Mouse (Mus musculus) limb, embryonic 12.5 days (tissue): ENCODE results near the gene A930017K11Rik. TPM values are rescaled to one million over a fixed set of nuclear protein-coding genes. Genes with fewer than 3 reads are reported as not detected.
A peak's percentile ranks its signal among the peaks of the same experiment; 100 is the strongest.

Source experiments
- ATAC-seq: fragments of 200-750 bp; cut with Nextera tagmentation; 2 replicates; pipeline ENCODE4 v1.8.0; 2017; ENCODE audit warnings: low read depth, moderate TSS enrichment; ENCODE audit not compliant: insufficient number of reproducible peaks, insufficient read depth, low FRiP score, low TSS enrichment
- H3K27ac ChIP-seq: fragments of 300-500 bp; sonication (generic); 2 replicates; pipeline ENCODE4 v1.5.1; 2016; ENCODE audit warnings: mild to moderate bottlenecking, moderate library complexity
- H3K27me3 ChIP-seq: fragments of 300-500 bp; sonication (generic); 2 replicates; pipeline ENCODE4 v1.6.1; 2016; ENCODE audit warnings: mild to moderate bottlenecking, moderate library complexity
- H3K36me3 ChIP-seq: fragments of 300-500 bp; sonication (generic); 2 replicates; pipeline ENCODE4 v1.6.1; 2016; ENCODE audit warnings: mild to moderate bottlenecking, moderate library complexity
- H3K4me1 ChIP-seq: fragments of 300-500 bp; sonication (generic); replicated peaks from 2 replicates; pipeline ENCODE4 v1.6.1; 2016
- H3K4me2 ChIP-seq: fragments of 300-500 bp; sonication (generic); 2 replicates; pipeline ENCODE4 v1.6.1; 2016; ENCODE audit warnings: mild to moderate bottlenecking, moderate library complexity
- H3K4me3 ChIP-seq: fragments of 300-500 bp; sonication (generic); replicated peaks from 2 replicates; pipeline ENCODE4 v1.5.1; 2016; ENCODE audit warnings: mild to moderate bottlenecking
- H3K9ac ChIP-seq: fragments of 300-500 bp; sonication (generic); replicated peaks from 2 replicates; pipeline ENCODE4 v1.6.1; 2016; ENCODE audit warnings: mild to moderate bottlenecking, moderate library complexity
- H3K9me3 ChIP-seq: fragments of 300-500 bp; sonication (generic); 2 replicates; pipeline ENCODE4 v1.6.1; 2016; ENCODE audit warnings: mild to moderate bottlenecking, moderate library complexity
- WGBS: fragments of 180-500 bp; shearing (Covaris S2); methylation state at CpG from one replicate; pipeline ENCODE4 v1.1.7; 2016; 5-methylcytosine and 5-hydroxymethylcytosine counted together
- polyA plus RNA-seq: library from polyadenylated mRNA; unstranded; fragments of >200 nt; fragmentation: Nextera tagmentation; extraction: Ambion mirVana; gene quantifications from 2 replicates; pipeline ENCODE4 v1.2.1, GENCODE M21; 2016

The A930017K11Rik gene
- polyA plus RNA-seq, 1 experiment from 2014 or later: 0.10 TPM

DNA sequence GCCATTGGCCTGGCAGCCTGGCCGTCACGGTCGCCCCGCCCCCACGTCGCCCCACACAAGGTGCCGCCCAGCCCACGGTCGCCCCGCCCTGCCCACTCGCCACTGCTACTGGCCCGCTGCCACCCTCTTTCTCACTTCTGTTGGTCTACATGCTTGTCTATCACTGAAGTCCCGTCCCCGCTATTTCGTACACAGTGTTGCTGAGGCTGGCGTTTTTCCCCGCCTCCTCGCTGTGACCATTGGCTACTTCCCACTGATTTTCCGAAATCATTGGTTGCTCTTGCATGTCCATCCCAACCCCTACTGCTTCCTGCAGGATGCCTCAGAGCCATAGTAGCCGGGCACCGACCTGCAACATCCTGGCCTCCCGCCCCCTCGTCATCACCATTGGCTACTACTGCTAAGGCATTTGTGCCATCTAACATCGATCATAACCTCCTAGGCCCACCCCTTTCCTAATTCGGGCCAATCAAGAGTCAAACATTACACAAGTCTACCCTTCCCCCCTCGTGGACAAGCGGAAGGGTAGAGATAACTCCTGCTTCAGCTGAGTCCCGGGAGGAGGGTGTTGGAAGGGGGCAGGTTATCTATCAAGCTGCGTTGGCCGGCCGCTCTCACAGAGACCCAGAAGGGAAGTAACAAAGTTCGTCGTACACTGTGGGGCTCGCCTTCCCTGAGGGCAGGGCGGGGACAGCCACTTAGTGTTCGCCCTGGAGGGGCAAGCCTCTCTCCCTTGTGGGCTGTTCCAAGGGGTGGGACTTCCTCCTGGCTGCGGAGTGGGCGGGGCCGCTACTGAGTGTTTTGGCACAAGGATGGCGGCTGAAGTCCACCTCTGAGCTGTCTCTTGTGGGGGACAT is 32.4 kb downstream of the A930017K11Rik start:
- H3K27me3 ChIP-seq: no peaks in the 10 kb centered on the region
- ATAC-seq: peak; percentile 98
- peak overlapping the region; percentile 96 for H3K4me3 ChIP-seq
- peak overlapping the region; percentile 87 for H3K9ac ChIP-seq
- H3K4me2 ChIP-seq: peak overlapping the region; percentile 91
- no peaks in the 10 kb centered on the region for H3K9me3 ChIP-seq
- 1% methylated on average over 34 of the region's 40 CpGs for WGBS
- H3K4me1 ChIP-seq: peaks cover 25% of the 10 kb centered on the region
- H3K27ac ChIP-seq: peak overlapping the region; percentile 92
- H3K36me3 ChIP-seq: peaks cover 12% of the 10 kb centered on the region; the same call in 1 of the 2 replicates

DNA sequence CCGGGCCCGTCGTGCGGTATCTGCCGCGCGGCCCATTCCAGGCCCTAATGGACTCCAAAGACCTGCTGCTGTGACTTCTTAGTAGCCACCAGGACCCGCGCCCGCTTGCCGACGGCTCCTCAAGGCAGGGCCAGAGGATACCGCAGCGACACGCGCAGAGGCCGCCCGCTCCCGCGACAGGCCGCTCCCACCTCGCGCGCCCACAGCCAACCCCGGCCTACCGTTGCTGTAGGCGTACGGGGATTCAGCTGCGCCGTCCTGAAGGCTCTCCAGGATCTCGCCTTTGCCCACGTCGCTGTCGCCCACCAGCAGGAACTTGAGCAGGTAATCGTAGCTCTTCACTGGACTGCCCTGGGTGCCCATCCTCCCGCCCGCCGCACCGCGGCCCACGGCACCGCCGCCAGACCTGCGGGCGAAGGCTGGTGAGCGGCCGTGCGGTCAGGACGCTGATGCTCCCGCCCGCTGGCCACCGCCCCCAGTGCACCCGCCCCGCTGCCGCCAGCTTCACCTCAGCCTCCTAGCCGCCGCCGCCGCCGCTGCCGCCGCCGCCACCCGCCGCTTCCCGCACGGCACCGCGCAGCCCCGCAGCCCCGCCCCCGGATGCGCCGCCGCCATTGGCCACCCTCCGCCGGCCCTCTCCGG is 33.1 kb downstream of the A930017K11Rik start, which contains the start of gene Rab40c:
Gene Rab40c, minus strand, starts transcription at position 584 of the 642 bp plus-strand sequence.
- under 1% methylated on average over 52 of the region's 78 CpGs for WGBS
- Histone ChIP-seq H3K4me2 (peak within 1 kb of the TSS; percentile 91), H3K9ac (peak within 1 kb of the TSS; percentile 87), H3K4me1 (peaks cover 25% of the 10 kb centered on the region), H3K36me3 (peaks cover 12% of the 10 kb centered on the region), H3K4me3 (peak within 1 kb of the TSS; percentile 96), H3K27me3 (no peaks in the 10 kb centered on the region), H3K9me3 (no peaks in the 10 kb centered on the region), H3K27ac (peak within 1 kb of the TSS; percentile 92)
- no peak for ATAC-seq

DNA sequence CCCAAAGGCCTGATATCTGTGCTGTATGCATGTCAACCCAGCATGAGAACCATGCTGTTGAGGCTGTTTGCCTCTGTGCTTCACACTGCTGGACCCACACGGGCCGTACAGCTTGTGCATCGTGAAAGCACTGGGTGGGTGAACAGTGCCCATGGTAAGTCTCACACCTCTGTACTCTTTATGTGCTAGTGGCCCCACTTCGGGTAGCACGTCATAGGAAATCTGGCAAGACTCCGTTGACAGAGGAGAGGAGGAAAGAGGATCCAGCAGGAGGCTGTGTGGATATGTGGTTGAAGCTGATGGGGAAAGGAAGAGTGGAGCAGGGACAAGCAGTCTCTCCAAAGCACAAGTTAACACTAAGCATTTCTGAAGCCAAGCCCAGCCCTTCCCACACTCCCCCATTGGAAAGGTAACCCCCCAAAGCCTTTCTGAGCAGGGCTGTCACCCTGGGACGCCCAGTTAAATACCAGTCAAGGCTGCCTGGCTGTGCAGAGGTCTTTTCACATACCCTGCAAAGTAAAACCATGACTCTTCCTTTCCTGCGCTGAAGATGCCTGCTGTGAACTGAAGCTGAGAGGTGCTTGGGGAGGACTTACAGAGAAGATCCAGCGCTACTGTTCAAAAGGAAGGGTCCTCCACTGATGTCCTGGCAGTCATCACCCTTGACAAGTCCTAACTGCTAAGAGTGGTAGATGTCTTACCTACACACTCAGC is 34.2 kb downstream of the A930017K11Rik start:
- 80% methylated on average over 9 of the region's 9 CpGs for WGBS
- peaks cover 19% of the 10 kb centered on the region for H3K36me3 ChIP-seq
- H3K4me2 ChIP-seq: peak overlapping the region; percentile 91
- peak overlapping the region; percentile 87 for H3K9ac ChIP-seq
- H3K4me1 ChIP-seq: peaks cover 25% of the 10 kb centered on the region
- H3K27me3 ChIP-seq: no peaks in the 10 kb centered on the region
- no peak overlapping the region for H3K27ac ChIP-seq
- ATAC-seq: no peak
- H3K9me3 ChIP-seq: no peaks in the 10 kb centered on the region
- H3K4me3 ChIP-seq: peak overlapping the region; percentile 96

- H3K4me3 ChIP-seq: no peak overlapping the region
- peaks cover 25% of the 10 kb centered on the region for H3K4me1 ChIP-seq
- peaks cover 22% of the 10 kb centered on the region for H3K36me3 ChIP-seq
- H3K27ac ChIP-seq: no peak overlapping the region
- H3K4me2 ChIP-seq: no peak overlapping the region
- no peak overlapping the region for H3K9ac ChIP-seq
- H3K27me3 ChIP-seq: no peaks in the 10 kb centered on the region
- WGBS: 84% methylated on average over 8 of the region's 8 CpGs
- no peak for ATAC-seq
- H3K9me3 ChIP-seq: no peaks in the 10 kb centered on the region
These were observed 35.3 kb downstream of the A930017K11Rik start for GRCm38 (mm10) chr17:25916931-25917647.

DNA sequence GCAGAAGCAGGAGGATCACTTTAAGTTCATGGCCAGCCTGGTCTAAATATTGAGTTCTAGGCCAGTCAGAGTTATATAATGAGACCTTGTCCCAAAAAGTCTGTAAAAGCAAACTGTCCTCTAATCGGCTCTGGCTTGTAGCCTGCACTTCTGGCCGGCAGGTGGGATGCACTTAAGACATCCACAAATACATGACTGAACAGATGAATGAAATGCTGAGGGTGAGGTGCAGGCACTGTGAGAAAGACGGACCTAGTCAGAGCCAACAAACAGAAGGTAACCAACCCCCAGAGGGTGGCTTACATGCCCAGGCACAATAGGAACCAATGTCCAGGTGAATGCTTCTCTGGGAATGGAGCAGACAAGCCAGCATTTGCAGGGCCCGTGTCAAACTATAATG is 38.1 kb downstream of the A930017K11Rik start:
- Histone ChIP-seq H3K9ac (no peak overlapping the region), H3K27me3 (no peaks in the 10 kb centered on the region), H3K4me1 (peaks cover 16% of the 10 kb centered on the region), H3K27ac (no peak overlapping the region), H3K36me3 (peaks cover 33% of the 10 kb centered on the region), H3K4me2 (no peak overlapping the region), H3K9me3 (no peaks in the 10 kb centered on the region), H3K4me3 (no peak overlapping the region)
- no peak for ATAC-seq
- WGBS: 89% methylated on average over 4 of the region's 4 CpGs

DNA sequence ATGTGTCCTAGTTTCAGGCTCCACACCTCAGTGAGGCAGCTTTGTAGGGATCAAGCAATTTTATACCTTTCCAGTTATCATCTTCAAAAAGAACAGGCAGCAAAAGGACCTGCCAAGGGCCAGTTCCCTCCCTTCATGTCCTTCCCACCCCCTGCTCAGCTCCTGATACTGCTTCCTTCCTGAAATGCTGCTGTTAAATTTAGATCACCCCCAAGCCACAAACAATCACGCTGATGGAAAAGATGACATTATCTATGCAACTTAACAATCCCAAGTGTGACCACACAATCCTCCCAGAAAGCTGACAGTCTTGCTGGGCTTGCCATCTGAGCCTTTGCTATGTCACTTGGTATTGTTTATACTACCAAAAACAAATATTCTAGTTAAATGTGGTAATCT is 38.5 kb downstream of the A930017K11Rik start:
- H3K9ac ChIP-seq: no peak overlapping the region
- ATAC-seq: no peak
- WGBS: 76% methylated on average over 1 of the region's 1 CpGs
- H3K27me3 ChIP-seq: no peaks in the 10 kb centered on the region
- H3K4me1 ChIP-seq: peaks cover 15% of the 10 kb centered on the region
- no peaks in the 10 kb centered on the region for H3K9me3 ChIP-seq
- H3K36me3 ChIP-seq: peaks cover 33% of the 10 kb centered on the region
- H3K4me2 ChIP-seq: no peak overlapping the region
- H3K27ac ChIP-seq: no peak overlapping the region
- H3K4me3 ChIP-seq: no peak overlapping the region

DNA sequence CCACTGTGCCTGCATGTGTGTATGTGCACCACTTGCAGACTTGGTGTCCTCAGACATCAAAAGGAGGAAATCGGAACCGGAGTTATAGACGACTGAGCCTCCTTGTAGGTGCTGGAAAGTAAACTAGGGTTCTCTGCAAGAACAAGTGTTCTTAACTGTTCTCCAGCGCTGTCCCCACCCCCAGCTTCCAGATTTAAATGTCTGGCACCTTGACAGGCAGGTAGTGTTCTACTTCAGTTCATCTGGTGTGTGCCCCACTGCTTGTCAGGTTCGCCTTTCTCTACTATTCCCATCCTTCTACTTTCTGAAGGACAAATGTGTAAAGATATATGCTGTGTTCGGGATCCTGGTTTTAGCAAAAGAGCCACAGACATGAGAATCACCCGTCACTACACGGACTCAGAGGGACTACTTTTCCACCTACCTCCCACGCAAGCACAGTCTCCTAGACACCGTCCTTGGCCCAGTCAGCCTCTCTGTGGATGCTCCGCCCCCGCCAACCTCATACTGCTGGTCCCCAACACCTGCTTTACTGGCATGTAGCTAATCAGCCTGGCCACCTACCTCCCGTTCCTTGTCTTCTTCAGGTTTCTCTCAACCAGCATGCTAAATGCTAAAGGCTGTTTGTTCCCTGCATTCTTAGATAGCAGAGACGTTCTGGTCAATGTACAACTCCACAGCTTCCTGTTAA is 39.0 kb downstream of the A930017K11Rik start:
- WGBS: 90% methylated on average over 14 of the region's 14 CpGs
- no peak overlapping the region for H3K4me2 ChIP-seq
- no peaks in the 10 kb centered on the region for H3K9me3 ChIP-seq
- H3K4me3 ChIP-seq: no peak overlapping the region
- no peak for ATAC-seq
- no peak overlapping the region for H3K27ac ChIP-seq
- H3K9ac ChIP-seq: no peak overlapping the region
- H3K36me3 ChIP-seq: peaks cover 33% of the 10 kb centered on the region
- H3K4me1 ChIP-seq: peaks cover 9% of the 10 kb centered on the region
- no peaks in the 10 kb centered on the region for H3K27me3 ChIP-seq

GRCm38 (mm10) chr17:25911816-25912215 is 40.5 kb downstream of the A930017K11Rik start:
- Histone ChIP-seq H3K4me1 (no peaks in the 10 kb centered on the region), H3K36me3 (peaks cover 28% of the 10 kb centered on the region), H3K4me2 (no peak overlapping the region), H3K9ac (no peak overlapping the region), H3K4me3 (no peak overlapping the region), H3K27me3 (no peaks in the 10 kb centered on the region), H3K27ac (no peak overlapping the region), H3K9me3 (no peaks in the 10 kb centered on the region)
- ATAC-seq: no peak
- 91% methylated on average over 4 of the region's 4 CpGs for whole genome bisulfite sequencing

DNA sequence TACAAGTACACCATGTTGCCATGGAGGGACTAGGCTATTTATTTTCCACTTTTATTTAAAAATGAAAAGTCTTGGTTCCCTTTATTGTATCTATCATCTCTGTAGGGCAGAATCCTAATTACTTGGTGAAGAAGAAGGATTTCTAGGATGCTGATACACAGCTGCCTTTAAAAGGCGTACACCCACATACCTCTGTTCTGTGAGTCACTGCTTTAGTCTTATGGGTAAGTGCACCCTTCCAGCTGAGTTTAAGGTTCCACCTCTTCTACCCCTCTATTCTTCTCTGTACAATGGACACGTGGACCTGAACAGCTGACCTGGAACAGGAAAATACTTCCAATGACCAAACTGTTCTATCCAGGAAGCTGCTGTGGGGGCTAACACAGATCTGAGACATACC is 44.7 kb downstream of the A930017K11Rik start:
- Histone ChIP-seq H3K9me3 (no peaks in the 10 kb centered on the region), H3K4me3 (no peak overlapping the region), H3K4me2 (no peak overlapping the region), H3K27ac (no peak overlapping the region), H3K27me3 (no peaks in the 10 kb centered on the region), H3K36me3 (peaks cover 22% of the 10 kb centered on the region), H3K4me1 (no peaks in the 10 kb centered on the region), H3K9ac (no peak overlapping the region)
- WGBS: 87% methylated on average over 2 of the region's 2 CpGs
- no peak for ATAC-seq

- ATAC-seq: no peak
- Histone ChIP-seq H3K27ac (no peak overlapping the region), H3K36me3 (peaks cover 20% of the 10 kb centered on the region), H3K9me3 (no peaks in the 10 kb centered on the region; the same call in 1 of the 2 replicates), H3K27me3 (no peaks in the 10 kb centered on the region), H3K9ac (no peak overlapping the region), H3K4me2 (no peak overlapping the region), H3K4me3 (no peak overlapping the region), H3K4me1 (no peaks in the 10 kb centered on the region)
- 90% methylated on average over 3 of the region's 3 CpGs for WGBS
These were observed 49.3 kb downstream of the A930017K11Rik start for GRCm38 (mm10) chr17:25903061-25903460.
